9 mouse cellular contexts compared by ENCODE assay signal in the genomic region with DNA sequence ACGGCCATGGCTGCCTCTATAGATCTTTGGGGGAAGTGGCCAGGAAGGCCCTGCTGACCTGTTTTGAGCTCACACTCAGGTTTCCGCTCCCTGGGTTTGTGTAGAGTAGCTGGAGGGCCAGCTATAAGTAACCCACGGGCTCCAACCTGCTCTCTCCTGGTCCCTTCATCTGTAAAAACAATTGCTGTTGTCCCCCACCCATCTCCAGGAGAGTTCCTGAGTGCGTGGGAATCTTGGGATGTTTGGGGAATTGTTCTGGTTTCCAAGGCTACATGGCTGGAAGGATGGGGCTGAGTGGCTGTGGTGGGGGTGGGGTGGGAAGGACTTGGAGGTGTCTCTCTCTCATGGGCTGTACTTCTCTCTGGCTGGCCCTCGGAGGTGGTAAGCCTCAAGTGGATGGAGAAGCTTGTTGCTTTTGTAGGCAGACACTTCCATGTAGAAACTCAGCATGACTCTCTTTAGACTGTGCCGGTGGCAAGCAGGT.
DNase-seq lines count a peak whose midpoint lies in the region; ATAC-seq lines count a peak whose summit lies in the region.
"Had no signal": no experiment of that assay in that cellular context is flagged by ENCODE, and none has a peak within 500 bp of the region (broad histone marks: within the 10 kb centered on the region; RNA-seq: fewer than 3 reads in every experiment).

No protein-coding gene starts in this region.

- peaks cover 23% of the 10 kb centered on the region for H3K4me1 ChIP-seq in heart, embryonic 11.5 days (ENCODE audit: control insufficient read depth, insufficient read depth, low read length)
- H3K4me1 ChIP-seq in liver, embryonic 12.5 days, result peaks cover 65% of the 10 kb centered on the region
- H3K4me1 ChIP-seq in stomach, embryonic 16.5 days (ENCODE audit: control insufficient read depth, insufficient read depth, low read length), result 0 out of 2 replicates have a peak, but pooled peaks cover 12% of the 10 kb centered on the region

- peak overlapping the region; percentile 52 for H3K9ac ChIP-seq in heart, embryonic 11.5 days (ENCODE audit: low read depth, low read length)
- H3K9ac ChIP-seq in liver, embryonic 12.5 days, result peak overlapping the region; percentile 79
- no peak overlapping the region for H3K9ac ChIP-seq in stomach, embryonic 16.5 days (ENCODE audit: low read length)

- DNase-seq in spleen, postnatal 10 days (ENCODE audit: low spot score in 2 of 2), result peak; percentile 36 to 41
- DNase-seq in spleen, adult 18-20 months, result no peak
- DNase-seq in gastrocnemius, postnatal 4 days (ENCODE audit: low spot score in 2 of 2), result no peak
- DNase-seq in cerebellum, postnatal 36 days, result no peak
- DNase-seq in thymus, postnatal 36 days, result no peak
- DNase-seq: cerebellum, adult 2 months had no signal

- H3K4me2 ChIP-seq in heart, embryonic 11.5 days, result peak overlapping the region; percentile 24
- H3K4me2 ChIP-seq in liver, embryonic 12.5 days, result peak overlapping the region; percentile 78
- no peak overlapping the region for H3K4me2 ChIP-seq in stomach, embryonic 16.5 days (ENCODE audit: low read depth, low read length)

- H3K4me3 ChIP-seq in heart, embryonic 11.5 days (ENCODE audit: low read depth, low read length), result no peak overlapping the region
- peak overlapping the region; percentile 41 for H3K4me3 ChIP-seq in liver, embryonic 12.5 days
- H3K4me3 ChIP-seq in stomach, embryonic 16.5 days (replicated peaks; ENCODE audit: low read length), result no peak overlapping the region

- H3K27me3 ChIP-seq in heart, embryonic 11.5 days (ENCODE audit: control insufficient read depth, insufficient read depth, low read length), result no peaks in the 10 kb centered on the region
- H3K27me3 ChIP-seq in liver, embryonic 12.5 days (replicated peaks), result peaks cover 5% of the 10 kb centered on the region; the same call in 1 of the 2 replicates
- peaks cover 2% of the 10 kb centered on the region; the same call in 1 of the 2 replicates for H3K27me3 ChIP-seq in stomach, embryonic 16.5 days (ENCODE audit: control insufficient read depth, insufficient read depth, low read length)

- H3K36me3 ChIP-seq in heart, embryonic 11.5 days (ENCODE audit: control insufficient read depth, insufficient read depth, low read length), result no peaks in the 10 kb centered on the region
- no peaks in the 10 kb centered on the region for H3K36me3 ChIP-seq in liver, embryonic 12.5 days
- H3K36me3 ChIP-seq in stomach, embryonic 16.5 days (ENCODE audit: control insufficient read depth, insufficient read depth, low read length), result no peaks in the 10 kb centered on the region

- peak; percentile 35 for ATAC-seq in heart, embryonic 11.5 days (replicated peaks; ENCODE audit: insufficient number of reproducible peaks, low FRiP score, low TSS enrichment)
- ATAC-seq in liver, embryonic 12.5 days, result peak; percentile 62
- ATAC-seq in stomach, embryonic 16.5 days (ENCODE audit: insufficient read depth, low FRiP score), result 0 out of 2 replicates have a peak, but pooled peaks have one; percentile 3

- 26% methylated on average over 6 of the region's 6 CpGs for WGBS in heart, embryonic 11.5 days (ENCODE audit: insufficient replicate concordance)
- 21% methylated on average over 6 of the region's 6 CpGs for whole genome bisulfite sequencing in liver, embryonic 12.5 days (ENCODE audit: insufficient replicate concordance)
- WGBS in stomach, embryonic 16.5 days, result 45% methylated on average over 6 of the region's 6 CpGs

- peak overlapping the region; percentile 90 for H3K27ac ChIP-seq in heart, embryonic 11.5 days (ENCODE audit: low read depth, low read length)
- H3K27ac ChIP-seq in liver, embryonic 12.5 days, result peak overlapping the region; percentile 99
- no peak overlapping the region for H3K27ac ChIP-seq in stomach, embryonic 16.5 days (ENCODE audit: low read length)

- no peaks in the 10 kb centered on the region for H3K9me3 ChIP-seq in heart, embryonic 11.5 days (replicated peaks; ENCODE audit: control insufficient read depth, low read length)
- no peaks in the 10 kb centered on the region for H3K9me3 ChIP-seq in liver, embryonic 12.5 days (replicated peaks)
- H3K9me3 ChIP-seq in stomach, embryonic 16.5 days (replicated peaks; ENCODE audit: control insufficient read depth, low read length), result no peaks in the 10 kb centered on the region

Comparison
In these comparisons a context has a peak if more than half of its experiments do, and no peak if none do; other contexts are left out.
1. DNase-seq: peak in spleen, postnatal 10 days (2 of 2); none in spleen, adult 18-20 months (0 of 2), gastrocnemius, postnatal 4 days (0 of 2), cerebellum, postnatal 36 days (0 of 2) and thymus, postnatal 36 days (0 of 2).
2. ATAC-seq: peak in every context shown above with its lines; median percentile 62 in liver, embryonic 12.5 days; 35 in heart, embryonic 11.5 days; 3 in stomach, embryonic 16.5 days.